Mouse (Mus musculus) MEL (cell line): ENCODE results near the gene Rpl36a-ps1. TPM values are rescaled to one million over a fixed set of nuclear protein-coding genes. Genes with fewer than 3 reads are reported as not detected.

Source experiments
- DNase-seq: peaks from one replicate; pipeline ENCODE4 v3.0.0; 2011; ENCODE audit warnings: low read depth, low spot score
- H3K27ac ChIP-seq: 2 replicates; pipeline ENCODE4 v1.5.1; 2012; ENCODE audit warnings: low read depth, mild to moderate bottlenecking, control low read depth, low read length, moderate library complexity; ENCODE audit not compliant: control insufficient read depth
- H3K27me3 ChIP-seq, 2 experiments: fragments of 150-350 bp in 1 of 2; sonication (generic) in 1 of 2; 2 replicates each; pipeline ENCODE4 v1.6.1; 2012; ENCODE audit warnings: low read length in 2 of 2, mild to moderate bottlenecking in 2 of 2, improper control_type of control experiment in 1 of 2, moderate library complexity in 1 of 2; ENCODE audit not compliant: insufficient read depth in 2 of 2, control insufficient read depth in 1 of 2
- H3K36me3 ChIP-seq, 2 experiments: 2 replicates each; pipeline ENCODE4 v1.6.1; 2012 to 2014; ENCODE audit warnings: low read length in 2 of 2, improper control_type of control experiment in 1 of 2, inconsistent platforms in 1 of 2, mild to moderate bottlenecking in 1 of 2; ENCODE audit not compliant: insufficient read depth in 2 of 2, control insufficient read depth in 1 of 2
- H3K4me1 ChIP-seq, 2 experiments: fragments of 150-350 bp in 1 of 2; sonication (generic) in 1 of 2; 2 replicates each; pipeline ENCODE4 v1.6.1; 2012; ENCODE audit warnings: low read length in 2 of 2, improper control_type of control experiment in 1 of 2, mild to moderate bottlenecking in 1 of 2; ENCODE audit not compliant: insufficient read depth in 2 of 2, control insufficient read depth in 1 of 2
- H3K4me3 ChIP-seq, 2 experiments: fragments of 150-350 bp in 1 of 2; sonication (generic) in 1 of 2; 2 replicates each; pipeline ENCODE4 v1.5.1; 2012; ENCODE audit warnings: low read depth in 2 of 2, low read length in 2 of 2, mild to moderate bottlenecking in 2 of 2, moderate library complexity in 2 of 2, control low read depth in 1 of 2, improper control_type of control experiment in 1 of 2; ENCODE audit not compliant: control insufficient read depth in 1 of 2, insufficient read depth in 1 of 2
- H3K79me2 ChIP-seq: 2 replicates; pipeline ENCODE4 v1.6.1; 2012; ENCODE audit warnings: mild to moderate bottlenecking, low read length, moderate library complexity; ENCODE audit not compliant: control insufficient read depth, poor library complexity, insufficient read depth
- H3K9ac ChIP-seq: 2 replicates; pipeline ENCODE4 v1.6.1; 2012; ENCODE audit warnings: low read depth, mild to moderate bottlenecking, control low read depth, low read length, moderate library complexity; ENCODE audit not compliant: control insufficient read depth, poor library complexity, severe bottlenecking
- H3K9me3 ChIP-seq: fragments of 150-350 bp; sonication (generic); replicated peaks from 2 replicates; pipeline ENCODE4 v1.6.1; 2012; ENCODE audit warnings: mild to moderate bottlenecking, low read length, improper control_type of control experiment, moderate library complexity; ENCODE audit not compliant: insufficient read depth
- CTCF ChIP-seq, 3 experiments: IDR thresholded peaks in 2 of 3; conservative IDR thresholded peaks in 1 of 3; 2 replicates each; pipeline ENCODE4 v1.5.1; 2011 to 2012; ENCODE audit warnings: low read length in 3 of 3, low read depth in 2 of 3, mild to moderate bottlenecking in 2 of 3, improper control_type of control experiment in 1 of 3, inconsistent platforms in 1 of 3, mixed read lengths in 1 of 3, moderate library complexity in 1 of 3; ENCODE audit not compliant: control insufficient read depth in 1 of 3, insufficient read depth in 1 of 3, poor library complexity in 1 of 3, severe bottlenecking in 1 of 3
- EP300 ChIP-seq, 2 experiments: IDR thresholded peaks; 2 replicates each; pipeline ENCODE4 v1.6.1; 2011; ENCODE audit warnings: improper control_type of control experiment in 2 of 2, low read length in 2 of 2, low read depth in 1 of 2, mild to moderate bottlenecking in 1 of 2
- GABPA ChIP-seq: IDR thresholded peaks from 2 replicates; pipeline ENCODE4 v1.6.1; 2012; ENCODE audit warnings: low read depth, mild to moderate bottlenecking, inconsistent platforms, low read length, improper control_type of control experiment, moderate library complexity
- HCFC1 ChIP-seq: IDR thresholded peaks from 2 replicates; pipeline ENCODE4 v1.6.1; 2012; ENCODE audit warnings: low read depth, mild to moderate bottlenecking, inconsistent platforms, low read length, improper control_type of control experiment, moderate library complexity
- MEF2A ChIP-seq: IDR thresholded peaks from 2 replicates; pipeline ENCODE4 v1.6.1; 2014; ENCODE audit warnings: low read depth, mild to moderate bottlenecking, inconsistent platforms, low read length, improper control_type of control experiment; ENCODE audit not compliant: poor library complexity, insufficient replicate concordance, severe bottlenecking; ENCODE audit errors: extremely low read depth
- MXI1 ChIP-seq: IDR thresholded peaks from 2 replicates; pipeline ENCODE4 v1.6.1; 2011; ENCODE audit warnings: mild to moderate bottlenecking, low read depth, low read length, improper control_type of control experiment
- POLR2AphosphoS2 ChIP-seq: IDR thresholded peaks from 2 replicates; pipeline ENCODE4 v1.6.1; 2011; ENCODE audit warnings: low read length, improper control_type of control experiment
- POLR2AphosphoS5 ChIP-seq: IDR thresholded peaks from 2 replicates; pipeline ENCODE4 v1.6.1; 2012; ENCODE audit warnings: low read depth, borderline replicate concordance, mild to moderate bottlenecking, inconsistent platforms, low read length, moderate library complexity, mixed read lengths
- RAD21 ChIP-seq: IDR thresholded peaks from 2 replicates; pipeline ENCODE4 v1.6.1; 2011; ENCODE audit warnings: mild to moderate bottlenecking, low read depth, low read length, improper control_type of control experiment
- SMC3 ChIP-seq: IDR thresholded peaks from 2 replicates; pipeline ENCODE4 v1.6.1; 2011; ENCODE audit warnings: low read depth, low read length, improper control_type of control experiment
- TAL1 ChIP-seq: IDR thresholded peaks from 2 replicates; pipeline ENCODE4 v1.6.1; 2012; ENCODE audit warnings: mild to moderate bottlenecking, inconsistent platforms, low read length, moderate library complexity, mixed read lengths
- ZC3H11A ChIP-seq: IDR thresholded peaks from 2 replicates; pipeline ENCODE4 v1.6.1; 2012; ENCODE audit warnings: low read depth, mild to moderate bottlenecking, inconsistent platforms, low read length, improper control_type of control experiment
- ZNF384 ChIP-seq: IDR thresholded peaks from 2 replicates; pipeline ENCODE4 v1.6.1; 2012; ENCODE audit warnings: low read depth, mild to moderate bottlenecking, inconsistent platforms, low read length, improper control_type of control experiment
- polyA plus RNA-seq, 2 experiments: library from polyadenylated mRNA; stranded (reverse) in 1 of 2; unstranded in 1 of 2; fragments of >175 nt in 1 of 2; fragments of >200 nt in 1 of 2; gene quantifications; 2 replicates each; pipeline versions ENCODE4 v1.2.1 to v1.2.4; 2012; ENCODE audit warnings: low replicate concordance in 2 of 2, low read depth in 1 of 2; ENCODE audit not compliant: insufficient read length in 2 of 2, insufficient read depth in 1 of 2, missing spikeins in 1 of 2
- total RNA-seq: library from RNA; depleted of rRNA; stranded (reverse); fragments of 300-350 nt; gene quantifications from 2 replicates; pipeline ENCODE4 v1.2.3, GENCODE M21; 2012

The Rpl36a-ps1 gene
- total and polyA plus RNA-seq, 3 experiments, result 7.4 to 157 TPM; not detected in 1

DNA sequence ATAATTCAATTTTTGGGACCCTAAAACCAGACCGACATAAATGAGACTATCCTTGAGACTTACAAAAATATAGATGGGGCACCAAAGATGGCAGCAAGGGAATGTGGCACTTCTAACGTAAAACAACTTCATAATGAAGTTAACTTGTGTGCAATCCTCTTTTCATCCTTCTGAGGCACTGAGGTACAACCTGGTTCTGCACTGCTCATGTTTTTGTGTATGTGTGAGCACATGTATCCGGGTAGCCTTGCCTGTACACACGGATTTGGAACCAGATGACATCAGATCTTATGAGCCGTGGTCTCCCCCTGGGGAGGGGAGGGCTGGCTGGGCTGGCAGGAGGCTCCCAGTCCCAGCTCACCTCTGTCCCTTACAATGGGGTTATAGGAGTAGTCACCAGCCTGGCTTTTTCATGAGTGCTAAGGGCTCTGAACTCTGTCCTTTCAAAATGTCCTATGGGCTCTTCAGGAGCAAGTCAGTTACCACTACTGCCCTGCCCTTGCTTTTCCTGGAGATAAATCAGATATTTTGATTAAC is 37.3 kb upstream of the Rpl36a-ps1 start:
- H3K4me3 ChIP-seq, result no peak overlapping the region
- no peaks in the 10 kb centered on the region for H3K4me1 ChIP-seq
- H3K9ac ChIP-seq, result no peak overlapping the region
- no peak overlapping the region for H3K27ac ChIP-seq
- no peaks in the 10 kb centered on the region for H3K27me3 ChIP-seq
- no peak for DNase-seq
- peak; percentile 34; the same call in 1 of the 2 replicates for TF ChIP-seq POLR2AphosphoS2
- TF ChIP-seq CTCF (IDR thresholded peaks at IDR 0.05 in 2 of 3, conservative IDR thresholded peaks at IDR 0.05 in 1 of 3; ENCODE audit: control insufficient read depth in 1 of 3, insufficient read depth in 1 of 3, low read depth in 2 of 3, low read length in 3 of 3, poor library complexity in 1 of 3, severe bottlenecking in 1 of 3), result no peak
- 0 out of 2 replicates have a peak, but pooled peaks have one; percentile 57 for TF ChIP-seq POLR2AphosphoS5
- H3K36me3 ChIP-seq, result peaks cover 0 to 11% of the 10 kb centered on the region in 2 experiments; a peak in 2 of 4 replicates
- H3K79me2 ChIP-seq, result no peaks in the 10 kb centered on the region; the same call in 1 of the 2 replicates
- no peaks in the 10 kb centered on the region for H3K9me3 ChIP-seq

DNA sequence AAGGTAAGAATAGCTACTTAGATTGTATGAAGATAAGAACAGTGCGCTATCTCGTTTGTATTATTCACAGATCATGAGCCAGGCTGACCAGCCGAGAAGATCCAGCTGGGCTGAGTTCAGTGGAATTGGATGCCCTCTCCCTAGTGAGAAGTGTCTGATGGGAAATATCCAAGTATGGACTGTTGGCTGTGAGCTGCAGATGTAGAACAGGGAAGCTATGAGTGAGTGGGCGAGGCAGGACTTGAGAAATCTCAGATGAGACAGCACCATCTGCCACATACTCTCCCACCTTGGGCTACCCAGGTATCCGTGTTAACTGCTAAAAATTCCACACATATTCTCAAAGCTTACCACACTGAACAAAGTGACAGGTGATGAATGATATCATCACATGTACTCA is 35.9 kb upstream of the Rpl36a-ps1 start:
- no peaks in the 10 kb centered on the region for H3K27me3 ChIP-seq
- DNase-seq, result no peak
- no peaks in the 10 kb centered on the region for H3K9me3 ChIP-seq
- H3K79me2 ChIP-seq, result no peaks in the 10 kb centered on the region
- no peaks in the 10 kb centered on the region for H3K4me1 ChIP-seq
- no peak overlapping the region for H3K27ac ChIP-seq
- peaks cover 0 to 3% of the 10 kb centered on the region in 2 experiments; a peak in 2 of 4 replicates for H3K36me3 ChIP-seq
- TF ChIP-seq EP300 (IDR thresholded peaks at IDR 0.05; ENCODE audit: low read depth in 1 of 2, low read length in 2 of 2) (no peak), TAL1 (no peak)
- H3K9ac ChIP-seq, result no peak overlapping the region
- H3K4me3 ChIP-seq, result no peak overlapping the region

DNA sequence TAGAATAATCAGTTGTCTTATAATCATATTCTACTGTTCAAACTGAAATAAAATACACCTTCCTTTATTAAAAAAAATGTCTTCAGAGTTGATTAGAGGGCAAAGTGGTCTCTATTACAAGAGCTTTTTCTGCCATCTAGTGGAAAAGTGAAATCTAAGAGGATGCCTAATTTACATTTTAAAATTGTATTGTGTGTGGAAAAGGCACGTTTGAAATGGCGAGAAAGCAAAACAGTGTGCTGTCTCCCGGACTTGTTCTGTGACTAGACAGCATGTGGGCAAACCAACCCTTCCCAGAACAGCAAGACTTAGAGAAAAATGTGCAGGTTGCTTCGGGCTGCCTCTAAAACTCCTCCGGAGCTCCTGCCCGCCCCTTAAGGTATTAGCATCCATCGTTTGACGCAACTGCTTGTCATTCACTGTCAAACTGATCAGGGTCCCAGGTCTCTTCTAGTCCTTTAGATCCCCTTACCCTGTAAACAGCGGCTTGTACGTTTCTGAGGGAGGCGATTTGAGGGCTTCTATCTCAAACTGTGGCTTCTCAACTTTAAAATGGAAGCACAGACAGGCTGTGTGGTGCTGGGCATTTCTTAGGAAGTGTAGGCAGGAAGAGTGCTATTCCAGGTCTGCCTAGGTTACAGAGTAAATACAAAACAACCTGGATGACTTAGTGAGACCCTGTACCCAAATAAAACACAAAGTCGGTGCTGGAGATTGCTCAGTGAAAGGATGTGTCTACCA is 28.4 kb upstream of the Rpl36a-ps1 start:
- H3K4me3 ChIP-seq, result no peak overlapping the region
- no peaks in the 10 kb centered on the region for H3K4me1 ChIP-seq
- H3K27ac ChIP-seq, result no peak overlapping the region
- peak; percentile 77 for TF ChIP-seq RAD21
- no peak for TF ChIP-seq MXI1
- peak in 1 of 3 experiments; percentile 47; a peak in 2 of 6 replicates for TF ChIP-seq CTCF (IDR thresholded peaks at IDR 0.05 in 2 of 3, conservative IDR thresholded peaks at IDR 0.05 in 1 of 3; ENCODE audit: control insufficient read depth in 1 of 3, insufficient read depth in 1 of 3, low read depth in 2 of 3, low read length in 3 of 3, poor library complexity in 1 of 3, severe bottlenecking in 1 of 3)
- TF ChIP-seq EP300 (IDR thresholded peaks at IDR 0.05; ENCODE audit: low read depth in 1 of 2, low read length in 2 of 2), result no peak
- TF ChIP-seq ZNF384, result no peak
- no peak for TF ChIP-seq HCFC1
- TF ChIP-seq MEF2A, result no peak
- peak; percentile 62 for TF ChIP-seq ZC3H11A
- TF ChIP-seq SMC3, result peak; percentile 54
- no peak for TF ChIP-seq GABPA
- no peaks in the 10 kb centered on the region for H3K9me3 ChIP-seq
- no peak overlapping the region for H3K9ac ChIP-seq
- H3K27me3 ChIP-seq, result no peaks in the 10 kb centered on the region
- peak; percentile 23 for DNase-seq
- no peaks in the 10 kb centered on the region for H3K36me3 ChIP-seq
- H3K79me2 ChIP-seq, result no peaks in the 10 kb centered on the region
